Mouse (Mus musculus): Measurements from ENCODE around the gene Fam207a. TPM values are rescaled to one million over a fixed set of nuclear protein-coding genes. Genes with fewer than 3 reads are reported as not detected.
A peak's percentile ranks its signal among the peaks of the same experiment; 100 is the strongest.

The Fam207a gene
- total RNA-seq, 2 experiments from 2014 or later = 19.2 to 25.0 TPM

DNA sequence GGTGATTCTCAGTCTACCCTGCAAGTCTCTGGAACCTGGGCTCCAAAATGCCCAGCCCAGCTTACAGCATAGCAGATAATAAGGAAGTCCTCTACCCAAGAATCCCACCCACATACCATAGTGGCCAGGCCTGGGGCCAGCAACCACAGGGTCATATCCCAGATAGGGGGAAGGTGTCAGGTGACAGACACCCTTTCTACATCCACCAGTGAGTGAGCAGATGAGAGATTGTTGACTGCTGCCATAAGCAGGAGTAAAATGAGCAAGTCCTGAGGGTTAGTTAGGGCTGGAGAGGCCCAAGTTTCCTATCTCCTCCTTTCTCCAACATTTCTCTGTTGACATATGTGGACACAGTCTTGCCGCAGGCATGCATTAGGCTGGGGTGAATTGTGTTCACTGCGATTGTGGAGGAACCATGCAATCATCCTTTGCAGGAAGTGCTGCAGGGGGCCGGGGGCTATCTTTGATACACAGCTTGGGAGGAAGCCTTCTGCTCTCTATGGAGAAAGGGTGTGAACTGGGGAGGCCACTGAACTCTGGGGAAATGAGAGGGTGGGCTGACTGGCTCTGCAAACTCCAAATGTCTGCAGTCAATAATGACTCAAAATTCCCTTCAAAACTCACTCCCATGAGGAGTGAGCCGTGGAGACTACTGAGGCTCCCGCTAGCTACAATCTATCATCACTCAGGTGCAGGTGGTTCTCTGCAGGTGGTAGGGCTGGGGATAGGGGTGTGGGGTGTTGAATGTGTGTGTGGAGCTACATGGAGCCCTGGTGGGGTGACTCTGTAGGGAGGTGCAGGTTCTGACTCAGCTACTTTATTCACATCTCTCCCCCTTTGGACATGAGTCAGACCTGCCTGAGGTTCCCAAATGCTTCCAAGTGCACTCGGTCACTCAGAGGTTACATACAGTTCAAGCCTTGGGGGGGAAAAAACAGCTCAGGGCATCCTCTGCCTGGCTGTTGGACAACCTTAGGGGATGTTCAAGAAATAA lies 15.7 kb upstream of the Fam207a start:
- no peak for DNase-seq

DNA sequence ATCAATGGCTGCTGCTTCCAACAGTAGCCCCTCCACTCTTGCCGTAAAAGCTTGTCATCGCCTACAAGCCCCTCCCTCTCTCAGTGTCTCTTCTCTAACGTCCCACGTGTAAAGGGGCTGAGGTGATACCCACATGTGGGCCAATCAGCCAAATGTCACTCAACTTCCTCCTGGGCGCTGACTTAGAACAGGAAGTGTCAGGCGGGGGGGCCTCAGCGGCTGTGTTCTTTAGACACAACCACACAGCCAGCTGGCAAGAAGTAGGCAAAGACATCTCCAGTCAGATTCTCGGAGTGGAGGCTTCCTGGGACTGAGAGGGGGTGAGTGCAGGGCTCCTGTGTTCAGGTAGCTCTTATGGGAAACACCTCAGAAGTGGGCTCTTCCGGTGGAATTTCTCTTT lies 14.6 kb upstream of the Fam207a start, which contains the start of gene Itgb2:
Gene Itgb2 (plus strand): TSS at position 113 of the 400 bp plus-strand sequence.
- DNase-seq = peak in 1 of 2 experiments; percentile 23

- no peak for DNase-seq
Measured at GRCm38 (mm10) chr10:77528634-77529033, 13.0 kb upstream of the Fam207a start.

- no peak for DNase-seq
Measured at GRCm38 (mm10) chr10:77526488-77526887, 10.9 kb upstream of the Fam207a start.

GRCm38 (mm10) chr10:77523321-77523720 lies 7.7 kb upstream of the Fam207a start:
- DNase-seq = peak in 1 of 2 experiments; percentile 46

- DNase-seq = no peak
Measured at GRCm38 (mm10) chr10:77522746-77523145, 7.2 kb upstream of the Fam207a start.

- no peak for DNase-seq
Measured at GRCm38 (mm10) chr10:77522021-77522731, 6.6 kb upstream of the Fam207a start.

DNA sequence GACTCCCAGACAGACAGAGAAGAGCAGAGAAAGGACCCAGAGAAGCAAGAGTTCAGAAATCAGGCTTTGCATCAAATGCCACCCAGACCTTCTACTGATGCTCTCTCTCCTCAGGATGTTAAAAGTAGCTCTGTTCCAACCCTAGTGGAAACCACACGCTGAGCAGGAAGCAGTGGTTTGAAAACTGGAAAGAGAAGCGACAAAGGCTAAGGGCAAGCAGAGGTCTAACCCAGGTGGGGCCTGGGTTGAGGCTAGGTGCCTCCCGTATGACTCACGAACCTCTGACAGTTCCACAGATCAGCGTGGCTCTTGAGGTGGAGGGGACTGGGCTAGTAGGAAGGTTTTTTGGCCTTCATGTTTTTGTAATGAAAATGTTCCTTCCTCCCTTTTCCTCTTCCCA lies 4.9 kb upstream of the Fam207a start:
- no peak for DNase-seq

GRCm38 (mm10) chr10:77519191-77519590 lies 3.6 kb upstream of the Fam207a start:
- DNase-seq = no peak

DNA sequence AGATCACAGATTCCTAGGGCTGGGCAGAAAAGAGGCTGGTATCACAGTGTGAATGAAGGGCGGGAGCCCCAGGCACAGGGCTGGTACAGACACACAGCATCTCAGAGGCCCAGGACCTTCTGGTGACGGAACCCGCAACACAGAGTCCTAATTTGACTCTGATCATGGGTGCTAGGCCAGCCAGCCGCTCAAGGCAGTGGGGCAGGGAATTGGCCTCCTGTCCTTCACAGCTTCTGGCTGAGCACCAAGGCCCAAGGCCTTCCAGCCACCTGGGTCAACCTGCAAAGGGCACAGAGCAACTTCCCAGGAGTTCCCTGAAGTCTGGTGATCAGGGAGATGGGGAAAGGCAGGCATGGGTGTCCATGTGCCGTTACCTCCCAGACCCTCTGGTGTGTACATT lies 2.2 kb upstream of the Fam207a start:
- peak in 1 of 2 experiments; percentile 46 for DNase-seq

GRCm38 (mm10) chr10:77517066-77517620 lies 1.6 kb upstream of the Fam207a start:
- peak; percentile 79 to 81 for DNase-seq

DNA sequence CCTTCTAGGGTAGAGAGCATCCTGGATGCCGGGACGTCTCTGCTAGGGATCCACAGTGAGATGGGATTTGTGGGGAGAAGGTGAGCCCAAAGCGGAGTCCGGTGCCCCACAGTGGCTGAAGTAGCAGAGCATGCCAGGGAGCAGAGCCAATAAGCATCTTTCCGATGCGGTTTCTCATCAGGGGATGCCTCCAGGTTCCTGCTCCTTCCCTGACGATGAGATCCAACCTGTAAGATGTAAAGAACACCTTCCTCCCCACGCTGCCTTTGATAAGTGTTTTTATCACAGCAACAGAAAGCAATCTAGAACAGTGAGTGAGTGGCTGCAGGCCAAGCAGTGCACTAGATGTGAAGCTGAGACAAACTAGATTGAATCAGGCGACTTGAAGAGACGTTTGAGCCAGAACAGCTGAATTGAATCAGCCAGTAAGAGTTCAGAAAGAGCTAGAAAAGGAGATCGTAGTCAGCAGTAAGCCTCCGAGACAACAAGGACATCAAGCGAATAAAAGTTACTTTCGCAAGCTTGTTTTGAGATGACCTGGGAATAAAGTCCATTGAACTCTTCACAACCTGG lies 880 bp upstream of the Fam207a start:
- peak in 1 of 2 experiments; percentile 32 for DNase-seq

DNA sequence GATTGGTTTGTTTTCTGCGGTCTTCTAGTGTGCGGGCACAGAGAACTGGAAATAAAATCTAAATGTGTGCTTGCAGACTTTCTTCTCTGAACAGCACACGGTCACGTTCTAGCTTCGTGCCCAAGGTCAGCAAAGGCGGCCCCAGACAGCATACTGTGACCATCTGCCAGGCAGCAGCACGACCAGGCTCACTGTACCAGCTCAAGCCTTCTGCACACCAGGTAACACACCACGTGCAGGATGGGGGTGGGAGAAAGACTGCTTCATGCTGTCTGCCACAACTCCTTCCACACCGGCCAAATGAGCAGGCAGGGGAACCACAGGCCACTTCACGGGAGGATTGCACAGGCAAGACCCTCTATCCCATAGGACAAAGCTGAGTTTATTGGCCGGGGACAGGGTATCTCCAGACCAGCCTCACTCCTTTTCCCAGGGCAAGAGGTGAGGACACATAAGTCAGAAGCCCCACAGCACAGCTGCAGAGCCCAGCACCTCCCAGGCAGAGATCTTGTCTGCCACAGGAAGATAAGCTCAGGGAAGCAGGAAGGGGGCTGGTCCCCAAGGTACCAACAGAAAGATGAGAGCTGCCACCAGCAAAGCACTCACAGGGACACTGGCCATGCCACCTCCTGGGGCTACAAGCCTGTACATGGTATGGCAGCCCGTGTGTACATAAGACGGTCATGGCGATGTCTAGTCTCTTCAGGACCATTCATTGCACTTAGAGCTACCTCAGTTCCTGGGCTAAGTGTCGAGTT lies 5.2 kb downstream of the Fam207a start:
- no peak for DNase-seq

- peak; percentile 88 to 91 for DNase-seq
Measured at GRCm38 (mm10) chr10:77509403-77510187, 6.0 kb downstream of the Fam207a start.

- DNase-seq = no peak
Measured at GRCm38 (mm10) chr10:77508744-77509143, 6.8 kb downstream of the Fam207a start.

GRCm38 (mm10) chr10:77507779-77508178 lies 7.8 kb downstream of the Fam207a start:
- no peak for DNase-seq

DNA sequence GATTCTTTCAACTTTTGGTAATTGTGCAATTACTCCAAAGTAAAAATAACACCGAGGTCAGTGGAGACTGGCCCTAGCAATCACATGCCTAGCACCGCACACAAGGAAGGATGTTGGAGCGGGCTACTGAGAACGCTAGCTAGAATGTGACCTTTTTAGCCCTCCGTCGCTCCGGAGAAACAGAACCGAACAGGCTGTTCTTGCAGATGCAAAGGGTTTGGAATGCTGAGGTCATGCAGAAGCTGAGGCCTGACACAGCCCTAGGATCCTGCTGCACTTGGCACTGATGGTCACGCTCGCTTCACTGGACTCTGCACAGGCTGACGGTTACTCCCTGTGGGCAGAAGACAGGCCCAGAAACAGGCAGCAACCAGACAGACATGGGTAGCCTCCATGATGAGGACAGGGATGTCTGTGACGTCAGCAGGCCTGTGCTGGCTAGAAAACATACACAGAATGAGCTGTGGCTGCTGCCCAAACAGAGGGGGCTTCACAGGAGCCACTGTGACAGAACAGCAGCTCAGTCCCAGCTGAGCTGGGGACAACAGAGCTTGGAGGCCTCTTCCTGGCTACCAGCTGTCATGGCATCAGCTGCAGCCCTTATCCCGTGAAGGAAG lies 8.5 kb downstream of the Fam207a start:
- peak in 1 of 2 experiments; percentile 26 for DNase-seq

- no peak for DNase-seq
Measured at GRCm38 (mm10) chr10:77506526-77506925, 9.1 kb downstream of the Fam207a start.

GRCm38 (mm10) chr10:77504143-77504542 lies 11.4 kb downstream of the Fam207a start:
- no peak for DNase-seq

Measured in adrenal gland, postnatal 36 days (tissue).